Mouse (Mus musculus): ENCODE data around the gene Alpl. TPM values are rescaled to one million over a fixed set of nuclear protein-coding genes. Genes with fewer than 3 reads are reported as not detected.
A peak's percentile ranks its signal among the peaks of the same experiment; 100 is the strongest.

The Alpl gene
- polyA plus RNA-seq, 1 experiment from 2014 or later, result 149 TPM

DNA sequence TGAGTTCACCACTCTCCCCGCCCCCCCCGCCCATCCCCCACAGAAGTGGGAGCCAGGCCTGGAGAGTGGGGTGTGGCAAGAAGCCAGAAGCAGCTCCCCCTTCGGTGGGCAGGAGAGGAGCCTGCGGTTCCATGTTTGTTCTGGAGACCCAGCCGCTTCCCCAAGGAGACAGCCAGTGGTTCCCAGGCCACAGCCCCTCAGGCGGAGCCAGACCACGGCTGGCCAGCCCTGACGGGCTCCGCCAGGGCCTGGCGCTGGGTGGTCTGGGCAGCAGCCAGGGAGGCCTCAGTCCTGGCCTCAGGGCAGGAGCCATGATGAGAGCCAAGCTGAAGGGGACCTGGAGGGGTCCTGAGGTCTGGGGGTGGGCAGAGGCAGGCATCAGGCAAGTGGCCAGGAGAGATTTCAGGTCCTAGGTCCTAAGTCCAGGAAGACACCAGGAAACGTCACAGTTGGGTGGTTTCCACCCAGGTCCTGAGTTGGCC is 59.9 kb downstream of the Alpl start:
- ATAC-seq (ENCODE audit: low read depth), result peak; percentile 30; the same call in 1 of the 2 replicates
- no peaks in the 10 kb centered on the region for H3K36me3 ChIP-seq (ENCODE audit: control insufficient read depth, insufficient read depth, low read length)
- no peak overlapping the region for H3K4me2 ChIP-seq (ENCODE audit: low read depth, low read length)
- H3K27ac ChIP-seq (replicated peaks; ENCODE audit: low read depth, low read length), result no peak overlapping the region
- H3K27me3 ChIP-seq (replicated peaks; ENCODE audit: control insufficient read depth, insufficient read depth, low read length), result no peaks in the 10 kb centered on the region
- DNase-seq (ENCODE audit: low spot score), result peak; percentile 66
- H3K4me3 ChIP-seq (ENCODE audit: low read depth, low read length), result no peak overlapping the region
- no peaks in the 10 kb centered on the region for H3K9me3 ChIP-seq (ENCODE audit: control insufficient read depth, low read length)
- WGBS, result 54% methylated on average over 6 of the region's 11 CpGs
- H3K4me1 ChIP-seq (ENCODE audit: control insufficient read depth, insufficient read depth, low read length), result peaks cover 15% of the 10 kb centered on the region; the same call in 1 of the 2 replicates
- H3K9ac ChIP-seq (ENCODE audit: low read depth, low read length), result no peak overlapping the region

DNA sequence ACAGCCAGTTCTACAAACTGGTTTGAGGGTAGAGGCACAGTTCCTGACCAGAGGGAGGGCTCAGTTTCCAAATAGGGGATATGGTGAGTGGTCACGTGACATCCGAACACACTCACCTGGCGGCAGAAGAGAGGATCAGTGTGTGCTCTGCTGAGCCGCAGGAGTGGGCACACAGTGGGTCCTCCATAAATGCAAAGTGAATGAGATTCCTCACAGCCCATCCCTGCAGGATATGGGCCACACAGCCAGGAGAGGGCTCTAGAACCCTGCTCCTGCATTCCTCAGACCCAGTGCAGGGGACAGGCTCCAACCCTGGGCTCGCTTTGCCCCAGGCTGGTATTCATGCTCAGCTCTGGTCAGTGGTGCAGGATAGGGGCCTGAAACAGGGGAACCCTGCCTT is 62.7 kb downstream of the Alpl start:
- Histone ChIP-seq H3K36me3 (ENCODE audit: control insufficient read depth, insufficient read depth, low read length) (no peaks in the 10 kb centered on the region), H3K4me1 (ENCODE audit: control insufficient read depth, insufficient read depth, low read length) (peaks cover 12% of the 10 kb centered on the region; the same call in 1 of the 2 replicates), H3K4me2 (ENCODE audit: low read depth, low read length) (no peak overlapping the region), H3K27me3 (replicated peaks; ENCODE audit: control insufficient read depth, insufficient read depth, low read length) (peaks cover 14% of the 10 kb centered on the region), H3K9ac (ENCODE audit: low read depth, low read length) (no peak overlapping the region), H3K27ac (replicated peaks; ENCODE audit: low read depth, low read length) (no peak overlapping the region), H3K9me3 (ENCODE audit: control insufficient read depth, low read length) (no peaks in the 10 kb centered on the region), H3K4me3 (ENCODE audit: low read depth, low read length) (no peak overlapping the region)
- DNase-seq (ENCODE audit: low spot score) (no peak), ATAC-seq (ENCODE audit: low read depth) (no peak)
- 55% methylated on average over 5 of the region's 5 CpGs for WGBS

DNA sequence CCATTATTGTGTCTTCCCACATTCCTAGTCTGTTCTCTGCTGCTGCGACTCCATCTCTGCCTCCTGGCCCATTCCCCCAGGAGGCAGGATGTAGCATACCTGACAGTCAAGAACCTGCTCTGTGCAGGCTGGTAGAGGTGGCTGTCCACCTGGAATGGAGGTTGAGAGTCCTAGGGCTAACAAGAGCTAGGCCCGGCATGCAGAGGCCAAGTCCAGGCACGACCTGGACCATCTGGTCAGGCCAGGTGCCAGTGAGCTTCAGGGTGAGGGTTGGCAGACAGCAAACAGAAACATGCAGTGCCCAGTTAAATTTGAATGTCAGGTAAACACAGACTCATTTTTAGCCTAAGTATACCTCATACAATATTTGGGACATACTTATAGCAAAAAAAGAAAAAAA is 63.2 kb downstream of the Alpl start:
- Histone ChIP-seq H3K9ac (ENCODE audit: low read depth, low read length) (no peak overlapping the region), H3K4me1 (ENCODE audit: control insufficient read depth, insufficient read depth, low read length) (peaks cover 12% of the 10 kb centered on the region; the same call in 1 of the 2 replicates), H3K4me3 (ENCODE audit: low read depth, low read length) (no peak overlapping the region), H3K27ac (replicated peaks; ENCODE audit: low read depth, low read length) (no peak overlapping the region), H3K4me2 (ENCODE audit: low read depth, low read length) (no peak overlapping the region), H3K9me3 (ENCODE audit: control insufficient read depth, low read length) (no peaks in the 10 kb centered on the region), H3K27me3 (replicated peaks; ENCODE audit: control insufficient read depth, insufficient read depth, low read length) (peaks cover 19% of the 10 kb centered on the region), H3K36me3 (ENCODE audit: control insufficient read depth, insufficient read depth, low read length) (no peaks in the 10 kb centered on the region)
- ATAC-seq (ENCODE audit: low read depth) (no peak), DNase-seq (ENCODE audit: low spot score) (no peak)
- 67% methylated on average over 3 of the region's 3 CpGs for WGBS

DNA sequence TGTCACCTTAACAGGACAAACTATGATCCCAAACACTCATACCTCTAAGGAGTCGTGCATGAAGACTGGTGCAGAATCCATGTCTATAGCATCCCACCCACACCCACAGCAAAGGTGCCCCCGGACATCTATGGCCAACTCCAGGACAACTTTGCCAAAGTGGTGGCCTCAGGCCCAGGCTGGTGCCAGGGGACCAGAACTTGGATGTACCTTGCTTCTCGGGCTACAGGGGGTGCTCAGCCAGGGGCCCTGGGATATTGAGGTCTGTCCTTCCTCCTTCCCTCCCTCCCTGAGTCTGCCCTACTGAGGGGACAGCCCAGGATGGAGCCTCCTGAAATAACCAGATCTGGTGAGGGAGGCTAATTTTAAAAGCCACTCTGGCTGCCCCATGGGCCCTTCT is 63.8 kb downstream of the Alpl start:
- no peak overlapping the region for H3K9ac ChIP-seq (ENCODE audit: low read depth, low read length)
- no peaks in the 10 kb centered on the region for H3K36me3 ChIP-seq (ENCODE audit: control insufficient read depth, insufficient read depth, low read length)
- 80% methylated on average over 3 of the region's 3 CpGs for WGBS
- DNase-seq (ENCODE audit: low spot score), result no peak
- peaks cover 17% of the 10 kb centered on the region; the same call in 1 of the 2 replicates for H3K4me1 ChIP-seq (ENCODE audit: control insufficient read depth, insufficient read depth, low read length)
- H3K27ac ChIP-seq (replicated peaks; ENCODE audit: low read depth, low read length), result no peak overlapping the region
- no peak for ATAC-seq (ENCODE audit: low read depth)
- H3K27me3 ChIP-seq (replicated peaks; ENCODE audit: control insufficient read depth, insufficient read depth, low read length), result peaks cover 22% of the 10 kb centered on the region
- no peak overlapping the region for H3K4me2 ChIP-seq (ENCODE audit: low read depth, low read length)
- H3K9me3 ChIP-seq (ENCODE audit: control insufficient read depth, low read length), result no peaks in the 10 kb centered on the region
- H3K4me3 ChIP-seq (ENCODE audit: low read depth, low read length), result no peak overlapping the region

DNA sequence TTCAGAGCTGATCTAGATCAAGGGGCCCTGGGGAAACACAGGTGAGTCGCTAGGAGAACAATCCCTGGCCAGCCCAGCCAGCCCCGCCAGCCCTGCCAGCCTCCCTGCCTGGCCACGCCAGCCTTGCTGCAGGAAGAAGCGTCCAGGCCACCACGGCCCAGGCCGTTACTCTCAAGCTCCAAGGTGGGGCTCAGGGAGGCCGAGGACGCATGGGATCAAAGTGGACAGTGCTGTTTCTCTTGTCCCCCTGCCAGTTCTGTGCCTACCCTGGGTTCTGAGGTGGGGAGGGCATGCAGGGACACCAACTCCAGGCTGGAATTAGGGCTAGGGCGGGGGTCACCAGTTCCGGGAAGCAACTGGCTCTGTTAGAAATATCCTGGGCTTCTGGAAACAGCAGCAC is 64.3 kb downstream of the Alpl start:
- ATAC-seq (ENCODE audit: low read depth) (no peak), DNase-seq (ENCODE audit: low spot score) (no peak)
- H3K4me2 ChIP-seq (ENCODE audit: low read depth, low read length), result no peak overlapping the region
- H3K36me3 ChIP-seq (ENCODE audit: control insufficient read depth, insufficient read depth, low read length), result no peaks in the 10 kb centered on the region
- H3K4me3 ChIP-seq (ENCODE audit: low read depth, low read length), result no peak overlapping the region
- WGBS, result 66% methylated on average over 10 of the region's 10 CpGs
- H3K27me3 ChIP-seq (replicated peaks; ENCODE audit: control insufficient read depth, insufficient read depth, low read length), result peaks cover 22% of the 10 kb centered on the region
- H3K9me3 ChIP-seq (ENCODE audit: control insufficient read depth, low read length), result no peaks in the 10 kb centered on the region
- no peak overlapping the region for H3K27ac ChIP-seq (replicated peaks; ENCODE audit: low read depth, low read length)
- H3K4me1 ChIP-seq (ENCODE audit: control insufficient read depth, insufficient read depth, low read length), result peaks cover 17% of the 10 kb centered on the region; the same call in 1 of the 2 replicates
- no peak overlapping the region for H3K9ac ChIP-seq (ENCODE audit: low read depth, low read length)

DNA sequence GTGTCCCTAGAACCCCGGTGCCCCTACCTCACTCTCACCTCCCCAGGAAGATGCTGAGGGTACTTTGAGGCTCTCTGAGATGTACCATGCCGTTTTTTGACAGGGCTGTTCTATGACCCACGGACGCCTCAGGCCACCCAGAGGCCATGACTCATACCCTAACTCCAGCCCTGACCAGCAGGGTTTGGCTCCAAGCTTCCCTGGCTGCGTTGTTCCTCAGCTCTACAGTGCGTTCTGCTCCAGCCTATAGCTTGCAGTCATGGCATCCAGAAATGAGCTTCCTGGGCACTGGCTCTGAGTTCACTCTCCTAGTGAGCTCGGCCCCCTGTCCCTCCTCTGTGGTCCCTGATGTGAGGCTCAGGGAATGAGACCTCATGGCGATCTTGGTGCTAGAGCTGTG is 65.4 kb downstream of the Alpl start:
- Histone ChIP-seq H3K9me3 (ENCODE audit: control insufficient read depth, low read length) (no peaks in the 10 kb centered on the region), H3K4me3 (ENCODE audit: low read depth, low read length) (no peak overlapping the region), H3K36me3 (ENCODE audit: control insufficient read depth, insufficient read depth, low read length) (no peaks in the 10 kb centered on the region), H3K4me2 (ENCODE audit: low read depth, low read length) (no peak overlapping the region), H3K4me1 (ENCODE audit: control insufficient read depth, insufficient read depth, low read length) (peaks cover 10% of the 10 kb centered on the region; the same call in 1 of the 2 replicates), H3K27ac (replicated peaks; ENCODE audit: low read depth, low read length) (no peak overlapping the region), H3K27me3 (replicated peaks; ENCODE audit: control insufficient read depth, insufficient read depth, low read length) (peaks cover 22% of the 10 kb centered on the region), H3K9ac (ENCODE audit: low read depth, low read length) (no peak overlapping the region)
- WGBS, result 71% methylated on average over 8 of the region's 8 CpGs
- DNase-seq (ENCODE audit: low spot score) (no peak), ATAC-seq (ENCODE audit: low read depth) (no peak)

DNA sequence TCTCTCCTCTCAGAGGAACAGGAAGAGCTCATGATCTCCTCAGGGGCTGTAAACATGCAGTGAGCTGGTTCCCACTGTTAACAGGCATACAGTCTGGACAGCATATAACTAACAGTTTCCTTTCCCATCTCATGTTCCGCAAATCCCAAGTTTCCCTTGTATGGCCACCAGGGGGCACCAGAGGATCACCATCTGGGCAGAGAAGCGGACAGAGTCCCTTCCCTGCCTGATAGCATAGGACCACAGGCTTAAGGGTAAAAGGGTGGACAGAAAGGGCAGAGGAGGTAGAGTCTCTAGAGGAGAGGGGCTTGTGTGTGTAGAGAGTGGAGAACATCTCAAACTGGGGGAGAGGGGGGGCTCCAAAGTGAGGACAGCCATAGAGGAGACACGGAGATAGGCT is 66.0 kb downstream of the Alpl start:
- Histone ChIP-seq H3K4me1 (ENCODE audit: control insufficient read depth, insufficient read depth, low read length) (peaks cover 5% of the 10 kb centered on the region; the same call in 1 of the 2 replicates), H3K36me3 (ENCODE audit: control insufficient read depth, insufficient read depth, low read length) (no peaks in the 10 kb centered on the region), H3K9ac (ENCODE audit: low read depth, low read length) (no peak overlapping the region), H3K9me3 (ENCODE audit: control insufficient read depth, low read length) (no peaks in the 10 kb centered on the region), H3K4me2 (ENCODE audit: low read depth, low read length) (no peak overlapping the region), H3K27ac (replicated peaks; ENCODE audit: low read depth, low read length) (no peak overlapping the region), H3K4me3 (ENCODE audit: low read depth, low read length) (no peak overlapping the region), H3K27me3 (replicated peaks; ENCODE audit: control insufficient read depth, insufficient read depth, low read length) (peaks cover 22% of the 10 kb centered on the region)
- peak; percentile 90 for DNase-seq (ENCODE audit: low spot score)
- peak; percentile 15; the same call in 1 of the 2 replicates for ATAC-seq (ENCODE audit: low read depth)
- WGBS, result 15% methylated on average over 3 of the region's 3 CpGs

DNA sequence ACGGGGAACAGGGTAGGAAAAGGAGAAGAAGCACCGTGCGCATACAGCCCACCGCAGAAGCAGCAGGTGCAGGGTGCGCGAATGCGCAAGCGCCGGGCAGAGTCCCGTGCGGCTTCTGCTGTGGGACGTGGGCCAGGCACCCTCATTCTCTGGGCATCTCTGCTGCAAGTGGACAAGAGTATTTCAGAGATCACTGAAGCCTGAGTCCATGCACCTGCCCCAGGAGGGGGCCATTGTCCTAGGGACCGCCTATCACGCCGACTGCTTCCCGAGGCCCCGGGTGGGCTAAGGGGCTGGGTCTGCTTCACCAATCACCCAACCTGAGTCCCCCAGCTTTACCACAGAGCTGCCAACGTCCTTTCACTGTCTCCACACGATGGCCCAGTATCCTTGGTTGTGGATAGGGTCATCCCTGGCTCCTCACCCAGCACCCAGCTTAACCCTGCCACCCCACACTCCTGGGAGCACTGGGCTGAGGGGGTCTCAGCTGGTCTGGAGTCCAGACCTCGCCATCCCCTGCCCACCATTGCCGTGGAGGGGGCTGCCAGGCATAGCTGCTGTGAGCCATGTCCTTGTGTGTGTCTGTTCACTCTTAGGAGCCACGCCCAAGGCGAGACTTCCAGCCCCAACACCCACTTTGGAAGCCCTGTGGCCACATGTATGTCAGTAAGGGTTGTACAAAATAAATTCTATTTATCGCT is 66.9 kb downstream of the Alpl start:
- H3K27ac ChIP-seq (replicated peaks; ENCODE audit: low read depth, low read length), result no peak overlapping the region
- no peaks in the 10 kb centered on the region for H3K9me3 ChIP-seq (ENCODE audit: control insufficient read depth, low read length)
- WGBS, result 22% methylated on average over 19 of the region's 24 CpGs
- 0 out of 2 replicates have a peak, but pooled peaks cover 4% of the 10 kb centered on the region for H3K4me1 ChIP-seq (ENCODE audit: control insufficient read depth, insufficient read depth, low read length)
- peak overlapping the region; percentile 44 for H3K4me2 ChIP-seq (ENCODE audit: low read depth, low read length)
- H3K27me3 ChIP-seq (replicated peaks; ENCODE audit: control insufficient read depth, insufficient read depth, low read length), result peaks cover 22% of the 10 kb centered on the region
- no peak overlapping the region for H3K9ac ChIP-seq (ENCODE audit: low read depth, low read length)
- ATAC-seq (ENCODE audit: low read depth) (peak; percentile 4; the same call in 1 of the 2 replicates), DNase-seq (ENCODE audit: low spot score) (no peak)
- no peaks in the 10 kb centered on the region for H3K36me3 ChIP-seq (ENCODE audit: control insufficient read depth, insufficient read depth, low read length)
- H3K4me3 ChIP-seq (ENCODE audit: low read depth, low read length), result peak overlapping the region; percentile 15; the same call in 1 of the 2 replicates
